Mouse (Mus musculus): ENCODE results near the gene Plbd2.

Gene Plbd2

GRCm38 (mm10) chr5:120503144-120503795, at the start of gene Plbd2:
Gene Plbd2 (minus strand): TSS chr5:120503625.
- DNase-seq = peak; percentile 78

GRCm38 (mm10) chr5:120550673-120551072, 47.2 kb upstream of the Plbd2 start:
- DNase-seq = no peak

- DNase-seq = no peak
These were observed 46.7 kb upstream of the Plbd2 start for GRCm38 (mm10) chr5:120550137-120550536.

GRCm38 (mm10) chr5:120548236-120548850, 44.9 kb upstream of the Plbd2 start:
- DNase-seq = no peak

- peak; percentile 64 for DNase-seq
These were observed 33.2 kb upstream of the Plbd2 start for GRCm38 (mm10) chr5:120536632-120537031.

- peak; percentile 76 for DNase-seq
These were observed 32.6 kb upstream of the Plbd2 start for GRCm38 (mm10) chr5:120536046-120536445.

- DNase-seq = no peak
These were observed 31.3 kb upstream of the Plbd2 start for GRCm38 (mm10) chr5:120534686-120535075.

GRCm38 (mm10) chr5:120534071-120534685, 30.8 kb upstream of the Plbd2 start:
- DNase-seq = no peak

GRCm38 (mm10) chr5:120531631-120532030, 28.2 kb upstream of the Plbd2 start:
- DNase-seq = no peak

- DNase-seq = no peak
These were observed 24.0 kb upstream of the Plbd2 start for GRCm38 (mm10) chr5:120527296-120527964.

GRCm38 (mm10) chr5:120526311-120526710, 22.9 kb upstream of the Plbd2 start:
- no peak for DNase-seq

- DNase-seq = no peak
These were observed 22.3 kb upstream of the Plbd2 start for GRCm38 (mm10) chr5:120525737-120526136.

GRCm38 (mm10) chr5:120524736-120525135, 21.3 kb upstream of the Plbd2 start:
- no peak for DNase-seq

- no peak for DNase-seq
These were observed 19.2 kb upstream of the Plbd2 start for GRCm38 (mm10) chr5:120522649-120523048.

GRCm38 (mm10) chr5:120517552-120517951, 14.1 kb upstream of the Plbd2 start:
- no peak for DNase-seq

GRCm38 (mm10) chr5:120516221-120516984, 13.0 kb upstream of the Plbd2 start:
- DNase-seq = no peak

GRCm38 (mm10) chr5:120515451-120515850, 12.0 kb upstream of the Plbd2 start:
- no peak for DNase-seq

GRCm38 (mm10) chr5:120514754-120515153, 11.3 kb upstream of the Plbd2 start:
- DNase-seq = no peak

GRCm38 (mm10) chr5:120514031-120514677, 10.7 kb upstream of the Plbd2 start:
- no peak for DNase-seq

- no peak for DNase-seq
These were observed 9.6 kb upstream of the Plbd2 start for GRCm38 (mm10) chr5:120512911-120513555.

- no peak for DNase-seq
These were observed 8.3 kb upstream of the Plbd2 start for GRCm38 (mm10) chr5:120511643-120512220.
